Mouse (Mus musculus): ENCODE results near the gene Snapc3. TPM values are rescaled to one million over a fixed set of nuclear protein-coding genes. Genes with fewer than 3 reads are reported as not detected.

The Snapc3 gene
- polyA plus RNA-seq, 1 experiment = 0.38 TPM

- H3K4me3 ChIP-seq (replicated peaks) = no peak overlapping the region
- H3K4me1 ChIP-seq (ENCODE audit: control insufficient read depth) = no peaks in the 10 kb centered on the region; the same call in 1 of the 2 replicates
- H3K27me3 ChIP-seq (ENCODE audit: control insufficient read depth) = peaks cover 2% of the 10 kb centered on the region; the same call in 1 of the 2 replicates
- TF ChIP-seq GATA1 (IDR thresholded peaks at IDR 0.05; ENCODE audit: low read length) = no peak
- no peak for TF ChIP-seq TAL1 (IDR thresholded peaks at IDR 0.05; ENCODE audit: low read length)
- no peaks in the 10 kb centered on the region for H3K36me3 ChIP-seq (ENCODE audit: control insufficient read depth)
- H3K9me3 ChIP-seq (ENCODE audit: control insufficient read depth, low read length) = peaks cover 8% of the 10 kb centered on the region
These were observed 7.5 kb upstream of the Snapc3 start for GRCm38 (mm10) chr4:83409867-83410505.

GRCm38 (mm10) chr4:83412060-83412459 lies 5.5 kb upstream of the Snapc3 start:
- peaks cover 8% of the 10 kb centered on the region for H3K9me3 ChIP-seq (ENCODE audit: control insufficient read depth, low read length)
- H3K27me3 ChIP-seq (ENCODE audit: control insufficient read depth) = peaks cover 2% of the 10 kb centered on the region; the same call in 1 of the 2 replicates
- no peaks in the 10 kb centered on the region for H3K36me3 ChIP-seq (ENCODE audit: control insufficient read depth)
- TF ChIP-seq TAL1 (IDR thresholded peaks at IDR 0.05; ENCODE audit: low read length) (no peak), GATA1 (IDR thresholded peaks at IDR 0.05; ENCODE audit: low read length) (no peak)
- H3K4me3 ChIP-seq (replicated peaks) = no peak overlapping the region
- H3K4me1 ChIP-seq (ENCODE audit: control insufficient read depth) = peaks cover 5% of the 10 kb centered on the region

GRCm38 (mm10) chr4:83414241-83414824 lies 3.2 kb upstream of the Snapc3 start:
- no peaks in the 10 kb centered on the region for H3K27me3 ChIP-seq (ENCODE audit: control insufficient read depth)
- TF ChIP-seq TAL1 (IDR thresholded peaks at IDR 0.05; ENCODE audit: low read length) (no peak), GATA1 (IDR thresholded peaks at IDR 0.05; ENCODE audit: low read length) (no peak)
- H3K36me3 ChIP-seq (ENCODE audit: control insufficient read depth) = no peaks in the 10 kb centered on the region; the same call in 1 of the 2 replicates
- H3K4me1 ChIP-seq (ENCODE audit: control insufficient read depth) = peaks cover 20% of the 10 kb centered on the region
- no peak overlapping the region for H3K4me3 ChIP-seq (replicated peaks)
- no peaks in the 10 kb centered on the region for H3K9me3 ChIP-seq (ENCODE audit: control insufficient read depth, low read length)

GRCm38 (mm10) chr4:83417820-83418186 lies 279 bp downstream of the Snapc3 start:
- Histone ChIP-seq H3K4me3 (replicated peaks) (peak overlapping the region; percentile 100), H3K27me3 (ENCODE audit: control insufficient read depth) (no peaks in the 10 kb centered on the region), H3K9me3 (ENCODE audit: control insufficient read depth, low read length) (no peaks in the 10 kb centered on the region), H3K36me3 (ENCODE audit: control insufficient read depth) (peaks cover 2% of the 10 kb centered on the region), H3K4me1 (ENCODE audit: control insufficient read depth) (peaks cover 23% of the 10 kb centered on the region)
- TF ChIP-seq TAL1 (IDR thresholded peaks at IDR 0.05; ENCODE audit: low read length) (no peak), GATA1 (IDR thresholded peaks at IDR 0.05; ENCODE audit: low read length) (no peak)

GRCm38 (mm10) chr4:83418781-83419180 lies 1.3 kb downstream of the Snapc3 start:
- H3K36me3 ChIP-seq (ENCODE audit: control insufficient read depth) = peaks cover 12% of the 10 kb centered on the region
- peak overlapping the region; percentile 100 for H3K4me3 ChIP-seq (replicated peaks)
- H3K4me1 ChIP-seq (ENCODE audit: control insufficient read depth) = peaks cover 23% of the 10 kb centered on the region
- no peak for TF ChIP-seq TAL1 (IDR thresholded peaks at IDR 0.05; ENCODE audit: low read length)
- no peak for TF ChIP-seq GATA1 (IDR thresholded peaks at IDR 0.05; ENCODE audit: low read length)
- no peaks in the 10 kb centered on the region for H3K27me3 ChIP-seq (ENCODE audit: control insufficient read depth)
- no peaks in the 10 kb centered on the region for H3K9me3 ChIP-seq (ENCODE audit: control insufficient read depth, low read length)

GRCm38 (mm10) chr4:83423641-83424040 lies 6.1 kb downstream of the Snapc3 start:
- Histone ChIP-seq H3K4me3 (replicated peaks) (no peak overlapping the region), H3K27me3 (ENCODE audit: control insufficient read depth) (no peaks in the 10 kb centered on the region), H3K36me3 (ENCODE audit: control insufficient read depth) (peaks cover 43% of the 10 kb centered on the region), H3K4me1 (ENCODE audit: control insufficient read depth) (peaks cover 9% of the 10 kb centered on the region), H3K9me3 (ENCODE audit: control insufficient read depth, low read length) (no peaks in the 10 kb centered on the region)
- TF ChIP-seq GATA1 (IDR thresholded peaks at IDR 0.05; ENCODE audit: low read length) (no peak), TAL1 (IDR thresholded peaks at IDR 0.05; ENCODE audit: low read length) (no peak)

- peaks cover 52% of the 10 kb centered on the region for H3K36me3 ChIP-seq (ENCODE audit: control insufficient read depth)
- TF ChIP-seq GATA1 (IDR thresholded peaks at IDR 0.05; ENCODE audit: low read length) (no peak), TAL1 (IDR thresholded peaks at IDR 0.05; ENCODE audit: low read length) (no peak)
- no peaks in the 10 kb centered on the region for H3K27me3 ChIP-seq (ENCODE audit: control insufficient read depth)
These were observed 7.6 kb downstream of the Snapc3 start for GRCm38 (mm10) chr4:83425119-83425518.

GRCm38 (mm10) chr4:83427141-83427540 lies 9.6 kb downstream of the Snapc3 start:
- no peaks in the 10 kb centered on the region for H3K9me3 ChIP-seq (ENCODE audit: control insufficient read depth, low read length)
- no peak overlapping the region for H3K4me3 ChIP-seq (replicated peaks)
- no peaks in the 10 kb centered on the region for H3K27me3 ChIP-seq (ENCODE audit: control insufficient read depth)
- TF ChIP-seq GATA1 (IDR thresholded peaks at IDR 0.05; ENCODE audit: low read length) = no peak
- no peak for TF ChIP-seq TAL1 (IDR thresholded peaks at IDR 0.05; ENCODE audit: low read length)
- peaks cover 68% of the 10 kb centered on the region for H3K36me3 ChIP-seq (ENCODE audit: control insufficient read depth)
- H3K4me1 ChIP-seq (ENCODE audit: control insufficient read depth) = no peaks in the 10 kb centered on the region

More at GRCm38 (mm10) chr4:83425119-83425518, 7.6 kb downstream of the Snapc3 start:
- Histone ChIP-seq H3K4me1 (ENCODE audit: control insufficient read depth) (no peaks in the 10 kb centered on the region), H3K4me3 (replicated peaks) (no peak overlapping the region), H3K9me3 (ENCODE audit: control insufficient read depth, low read length) (no peaks in the 10 kb centered on the region)

GRCm38 (mm10) chr4:83427696-83428095 lies 10.2 kb downstream of the Snapc3 start:
- Histone ChIP-seq H3K9me3 (ENCODE audit: control insufficient read depth, low read length) (no peaks in the 10 kb centered on the region), H3K4me1 (ENCODE audit: control insufficient read depth) (no peaks in the 10 kb centered on the region), H3K4me3 (replicated peaks) (no peak overlapping the region), H3K27me3 (ENCODE audit: control insufficient read depth) (no peaks in the 10 kb centered on the region), H3K36me3 (ENCODE audit: control insufficient read depth) (peaks cover 72% of the 10 kb centered on the region)
- TF ChIP-seq TAL1 (IDR thresholded peaks at IDR 0.05; ENCODE audit: low read length) = no peak
- no peak for TF ChIP-seq GATA1 (IDR thresholded peaks at IDR 0.05; ENCODE audit: low read length)

Measured in erythroblast, embryonic 14.5 days (primary cell).